Mouse (Mus musculus): Measurements from ENCODE around the gene Tgm2. TPM values are rescaled to one million over a fixed set of nuclear protein-coding genes. Genes with fewer than 3 reads are reported as not detected.
A peak's percentile ranks its signal among the peaks of the same experiment; 100 is the strongest.

Gene Tgm2
- polyA plus RNA-seq (2014; fragmentation: Nextera tagmentation; extraction: Ambion mirVana): 2.2 and 4.3 TPM in 2 replicates

DNA sequence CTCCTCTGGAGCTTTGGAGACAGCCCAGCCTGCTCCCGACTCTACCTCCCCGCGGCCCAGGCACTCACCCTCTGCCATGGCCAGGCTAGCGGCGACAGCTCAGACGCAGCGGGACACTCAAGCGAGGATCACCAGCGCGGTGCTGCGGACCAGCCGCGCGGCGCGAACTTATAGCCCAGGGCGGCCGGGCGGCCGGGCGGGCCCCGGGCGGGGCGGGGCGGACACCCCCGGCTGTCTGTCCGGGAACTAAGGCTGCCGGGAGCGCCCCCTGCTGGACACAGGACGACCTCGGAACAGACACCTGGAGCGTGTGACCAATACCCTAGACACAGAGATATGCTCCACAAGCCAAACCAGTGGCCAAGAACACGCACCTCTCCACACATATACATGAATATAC, at the start of gene Tgm2:
Gene Tgm2, minus strand, starts transcription at position 214 of the 400 bp plus-strand sequence.
- Histone ChIP-seq H3K4me3 (ENCODE audit: low read depth, low read length) (peak within 1 kb of the TSS; percentile 32), H3K9ac (replicated peaks; ENCODE audit: low read length) (peak within 1 kb of the TSS; percentile 50), H3K36me3 (replicated peaks; ENCODE audit: control insufficient read depth, insufficient read depth, low read depth, low read length) (no peaks in the 10 kb centered on the region), H3K4me1 (ENCODE audit: control insufficient read depth, insufficient read depth, low read length) (peaks cover 2% of the 10 kb centered on the region; the same call in 1 of the 2 replicates), H3K27ac (replicated peaks; ENCODE audit: low read depth, low read length) (no peak within 1 kb of the TSS), H3K9me3 (replicated peaks; ENCODE audit: control insufficient read depth, low read length) (no peaks in the 10 kb centered on the region), H3K4me2 (ENCODE audit: low read depth, low read length) (peak within 1 kb of the TSS; percentile 68), H3K27me3 (ENCODE audit: control insufficient read depth, insufficient read depth, low read length) (no peaks in the 10 kb centered on the region; the same call in none of the 2 replicates)
- DNase-seq (ENCODE audit: low spot score): peak; percentile 82
- peak; percentile 41; the same call in 1 of the 2 replicates for ATAC-seq (replicated peaks; ENCODE audit: insufficient number of reproducible peaks, low FRiP score, low TSS enrichment, low read depth)
- whole genome bisulfite sequencing: under 1% methylated on average over 33 of the region's 33 CpGs

DNA sequence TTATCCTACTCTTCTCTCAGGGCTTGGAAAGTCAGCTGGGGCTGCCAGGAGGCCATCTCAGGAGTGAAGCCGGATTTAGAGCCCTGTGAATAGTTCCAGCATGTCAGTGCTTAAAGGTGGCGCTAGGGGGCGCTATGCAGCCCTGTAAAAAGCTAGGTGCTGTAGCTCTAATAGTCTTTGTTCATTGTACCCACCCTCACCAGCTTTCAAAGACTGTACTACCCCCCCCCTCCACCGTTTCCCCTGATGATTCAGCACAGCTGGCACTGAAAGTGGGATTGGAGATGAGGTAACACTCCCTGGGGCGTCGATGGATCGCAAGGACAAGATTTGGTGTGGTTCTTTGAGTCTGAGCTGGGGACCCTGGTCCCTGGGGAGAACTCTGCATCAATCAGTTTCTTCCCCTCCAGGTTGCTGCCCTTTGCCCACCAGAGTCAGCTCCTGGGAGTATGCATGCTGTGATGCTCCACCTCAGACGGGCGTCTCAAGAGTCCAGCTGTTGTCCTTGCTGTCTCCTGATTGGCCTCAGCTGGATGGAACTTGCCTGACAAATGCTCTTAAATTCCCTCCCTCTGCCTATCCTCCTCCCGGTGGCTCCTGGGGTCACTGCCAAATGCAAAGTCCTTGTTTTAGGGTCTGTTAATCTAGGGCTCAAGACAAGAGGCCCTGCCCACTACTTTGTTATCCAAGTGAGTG, 48.9 kb upstream of the Tgm2 start:
- ATAC-seq (replicated peaks; ENCODE audit: insufficient number of reproducible peaks, low FRiP score, low TSS enrichment, low read depth): no peak
- Histone ChIP-seq H3K27ac (replicated peaks; ENCODE audit: low read depth, low read length) (no peak overlapping the region), H3K4me1 (ENCODE audit: control insufficient read depth, insufficient read depth, low read length) (no peaks in the 10 kb centered on the region), H3K36me3 (replicated peaks; ENCODE audit: control insufficient read depth, insufficient read depth, low read depth, low read length) (no peaks in the 10 kb centered on the region), H3K4me3 (ENCODE audit: low read depth, low read length) (no peak overlapping the region), H3K9me3 (replicated peaks; ENCODE audit: control insufficient read depth, low read length) (no peaks in the 10 kb centered on the region), H3K9ac (replicated peaks; ENCODE audit: low read length) (no peak overlapping the region), H3K27me3 (ENCODE audit: control insufficient read depth, insufficient read depth, low read length) (no peaks in the 10 kb centered on the region), H3K4me2 (ENCODE audit: low read depth, low read length) (no peak overlapping the region)
- peak; percentile 71 for DNase-seq (ENCODE audit: low spot score)
- 22% methylated on average over 10 of the region's 10 CpGs for WGBS

DNA sequence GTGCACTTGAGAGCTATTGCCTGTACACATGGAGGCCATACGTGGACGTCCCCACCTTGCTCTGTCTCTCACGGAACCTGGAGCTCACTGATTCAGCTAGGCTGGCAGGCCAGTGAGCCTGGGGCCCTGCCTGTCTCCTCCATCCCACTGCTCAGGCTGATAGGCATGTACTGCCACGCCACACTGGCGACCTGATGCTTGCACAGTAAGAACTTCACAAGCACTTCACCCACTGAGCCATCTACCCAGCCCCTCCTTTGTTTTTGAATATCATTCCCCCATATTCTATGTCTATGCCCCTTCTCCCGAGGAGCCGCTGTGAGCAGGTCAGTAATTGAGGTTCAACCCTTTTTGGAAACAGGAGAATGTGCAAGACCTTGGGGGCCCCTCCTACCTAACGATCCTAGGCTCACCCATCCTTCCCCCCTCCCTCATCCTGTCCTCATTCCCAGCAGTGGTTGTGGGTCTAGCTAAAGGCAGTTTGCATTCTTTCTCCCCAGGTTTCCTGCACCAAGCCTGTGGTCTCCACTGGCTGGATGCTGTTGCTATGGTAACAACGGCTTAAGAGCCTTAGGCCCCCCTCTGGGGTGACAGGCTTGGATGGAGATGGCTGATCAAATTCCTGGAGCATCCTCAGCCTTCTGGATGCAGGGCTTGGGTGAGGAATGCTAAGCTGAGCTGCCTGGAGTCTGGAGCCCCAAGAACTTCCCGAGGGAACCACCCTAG, 47.5 kb upstream of the Tgm2 start:
- no peaks in the 10 kb centered on the region for H3K36me3 ChIP-seq (replicated peaks; ENCODE audit: control insufficient read depth, insufficient read depth, low read depth, low read length)
- no peak overlapping the region for H3K9ac ChIP-seq (replicated peaks; ENCODE audit: low read length)
- no peaks in the 10 kb centered on the region for H3K27me3 ChIP-seq (ENCODE audit: control insufficient read depth, insufficient read depth, low read length)
- WGBS: 34% methylated on average over 10 of the region's 10 CpGs
- ATAC-seq (replicated peaks; ENCODE audit: insufficient number of reproducible peaks, low FRiP score, low TSS enrichment, low read depth): no peak
- no peak overlapping the region for H3K4me3 ChIP-seq (ENCODE audit: low read depth, low read length)
- peak; percentile 29 for DNase-seq (ENCODE audit: low spot score)
- H3K4me1 ChIP-seq (ENCODE audit: control insufficient read depth, insufficient read depth, low read length): no peaks in the 10 kb centered on the region
- H3K27ac ChIP-seq (replicated peaks; ENCODE audit: low read depth, low read length): no peak overlapping the region
- no peak overlapping the region for H3K4me2 ChIP-seq (ENCODE audit: low read depth, low read length)
- H3K9me3 ChIP-seq (replicated peaks; ENCODE audit: control insufficient read depth, low read length): no peaks in the 10 kb centered on the region

DNA sequence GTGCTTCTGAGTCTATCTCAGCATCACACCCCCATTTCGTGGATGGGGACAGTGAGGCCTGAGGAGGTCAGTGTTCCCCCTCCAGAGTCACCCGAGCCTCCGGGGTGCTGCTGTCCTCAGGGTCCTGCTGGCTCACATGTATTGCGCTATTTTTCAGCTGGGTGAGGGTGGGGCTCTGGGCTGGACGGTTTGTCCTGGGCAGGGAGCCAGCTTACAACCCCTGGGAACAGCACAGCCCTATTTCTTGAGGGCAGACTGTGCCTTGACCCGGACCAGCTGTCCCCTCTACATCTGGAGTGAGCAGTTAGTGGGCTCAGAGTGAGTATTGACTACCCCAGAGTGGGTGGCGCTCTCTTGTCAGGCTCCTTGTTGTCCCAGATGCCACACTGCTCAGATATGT, 44.9 kb upstream of the Tgm2 start:
- H3K27me3 ChIP-seq (ENCODE audit: control insufficient read depth, insufficient read depth, low read length): no peaks in the 10 kb centered on the region
- H3K4me1 ChIP-seq (ENCODE audit: control insufficient read depth, insufficient read depth, low read length): no peaks in the 10 kb centered on the region
- H3K36me3 ChIP-seq (replicated peaks; ENCODE audit: control insufficient read depth, insufficient read depth, low read depth, low read length): no peaks in the 10 kb centered on the region
- H3K9ac ChIP-seq (replicated peaks; ENCODE audit: low read length): no peak overlapping the region
- ATAC-seq (replicated peaks; ENCODE audit: insufficient number of reproducible peaks, low FRiP score, low TSS enrichment, low read depth) (no peak), DNase-seq (ENCODE audit: low spot score) (no peak)
- 66% methylated on average over 7 of the region's 7 CpGs for WGBS
- H3K4me3 ChIP-seq (ENCODE audit: low read depth, low read length): no peak overlapping the region
- H3K27ac ChIP-seq (replicated peaks; ENCODE audit: low read depth, low read length): no peak overlapping the region
- no peaks in the 10 kb centered on the region for H3K9me3 ChIP-seq (replicated peaks; ENCODE audit: control insufficient read depth, low read length)
- no peak overlapping the region for H3K4me2 ChIP-seq (ENCODE audit: low read depth, low read length)

DNA sequence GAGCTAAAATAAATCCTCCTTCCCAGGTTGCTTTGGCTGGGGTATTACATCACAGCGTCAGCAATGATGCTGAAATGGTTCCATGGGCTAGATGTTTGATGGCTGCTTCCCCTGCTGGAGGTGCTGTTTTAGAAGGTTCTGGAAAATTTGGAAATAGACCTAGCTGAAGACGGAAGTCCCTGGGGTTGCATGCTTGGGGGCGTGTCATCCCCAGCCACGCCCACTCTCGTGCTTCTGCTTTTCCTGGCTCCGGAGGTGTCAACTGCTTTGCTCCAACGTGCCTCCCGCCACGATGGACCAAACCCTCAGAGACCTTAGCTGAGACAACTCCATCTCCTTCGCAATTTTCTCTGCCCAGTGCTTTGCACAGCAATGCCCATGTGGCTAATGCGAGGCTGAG, 43.2 kb upstream of the Tgm2 start:
- Histone ChIP-seq H3K9me3 (replicated peaks; ENCODE audit: control insufficient read depth, low read length) (no peaks in the 10 kb centered on the region), H3K36me3 (replicated peaks; ENCODE audit: control insufficient read depth, insufficient read depth, low read depth, low read length) (no peaks in the 10 kb centered on the region), H3K4me2 (ENCODE audit: low read depth, low read length) (no peak overlapping the region), H3K4me3 (ENCODE audit: low read depth, low read length) (no peak overlapping the region), H3K27me3 (ENCODE audit: control insufficient read depth, insufficient read depth, low read length) (no peaks in the 10 kb centered on the region), H3K4me1 (ENCODE audit: control insufficient read depth, insufficient read depth, low read length) (no peaks in the 10 kb centered on the region), H3K27ac (replicated peaks; ENCODE audit: low read depth, low read length) (no peak overlapping the region), H3K9ac (replicated peaks; ENCODE audit: low read length) (no peak overlapping the region)
- DNase-seq (ENCODE audit: low spot score) (no peak), ATAC-seq (replicated peaks; ENCODE audit: insufficient number of reproducible peaks, low FRiP score, low TSS enrichment, low read depth) (no peak)
- WGBS: 79% methylated on average over 11 of the region's 11 CpGs

DNA sequence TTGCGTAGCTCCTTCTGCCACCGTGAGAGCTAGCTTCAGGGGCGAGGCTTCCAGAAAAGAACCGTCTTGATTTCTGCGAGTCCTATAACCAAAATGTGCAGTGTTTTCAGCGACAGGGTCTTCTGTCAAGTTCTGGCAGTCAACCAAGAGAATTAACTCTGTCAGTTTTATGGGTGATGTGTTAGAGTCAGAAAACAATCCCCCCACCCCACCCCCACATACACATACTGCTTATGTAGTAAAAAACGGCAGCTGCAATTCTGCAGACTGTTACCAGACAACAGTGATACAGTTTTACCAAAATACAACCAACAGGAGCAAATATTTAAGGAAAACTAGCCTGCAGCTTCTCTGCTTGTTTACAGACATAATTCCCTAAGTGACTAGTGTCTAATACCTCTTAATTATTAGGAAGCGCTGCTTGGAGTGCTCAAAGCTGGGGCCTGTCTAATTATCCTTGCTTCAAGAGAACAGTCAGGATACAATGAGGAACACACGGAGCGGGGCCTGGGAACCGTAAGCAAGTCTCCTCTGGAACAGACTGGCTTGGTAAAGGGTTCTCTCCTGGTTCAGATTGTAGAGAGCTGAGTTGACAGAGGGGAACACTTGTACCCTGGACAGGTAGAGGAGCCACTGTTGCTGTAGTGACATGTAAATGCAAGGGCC, 40.1 kb upstream of the Tgm2 start:
- Histone ChIP-seq H3K4me2 (ENCODE audit: low read depth, low read length) (no peak overlapping the region), H3K4me1 (ENCODE audit: control insufficient read depth, insufficient read depth, low read length) (no peaks in the 10 kb centered on the region), H3K9ac (replicated peaks; ENCODE audit: low read length) (no peak overlapping the region), H3K4me3 (ENCODE audit: low read depth, low read length) (no peak overlapping the region), H3K27me3 (ENCODE audit: control insufficient read depth, insufficient read depth, low read length) (no peaks in the 10 kb centered on the region), H3K27ac (replicated peaks; ENCODE audit: low read depth, low read length) (no peak overlapping the region), H3K36me3 (replicated peaks; ENCODE audit: control insufficient read depth, insufficient read depth, low read depth, low read length) (no peaks in the 10 kb centered on the region), H3K9me3 (replicated peaks; ENCODE audit: control insufficient read depth, low read length) (no peaks in the 10 kb centered on the region)
- 73% methylated on average over 11 of the region's 11 CpGs for WGBS
- DNase-seq (ENCODE audit: low spot score) (no peak), ATAC-seq (replicated peaks; ENCODE audit: insufficient number of reproducible peaks, low FRiP score, low TSS enrichment, low read depth) (no peak)

DNA sequence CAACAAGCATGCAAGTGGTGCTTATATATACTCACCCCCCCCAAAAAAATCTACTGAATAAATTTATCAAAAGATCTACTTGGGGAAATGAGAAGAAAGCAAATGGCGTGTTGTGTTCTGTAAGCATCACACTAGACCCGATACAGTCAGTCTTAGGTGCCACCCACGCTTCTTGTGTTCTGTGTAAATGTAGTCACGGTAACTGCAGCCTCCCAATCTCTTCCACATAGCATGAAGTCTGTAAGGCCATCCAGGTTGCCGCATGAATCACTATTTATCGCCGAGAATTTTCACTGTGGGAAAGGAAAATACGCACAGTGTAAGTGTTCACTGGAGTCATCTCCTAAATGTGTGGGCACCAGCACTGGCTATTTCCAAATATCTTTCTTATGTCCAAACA, 37.0 kb upstream of the Tgm2 start:
- H3K27me3 ChIP-seq (ENCODE audit: control insufficient read depth, insufficient read depth, low read length): no peaks in the 10 kb centered on the region
- WGBS: 89% methylated on average over 8 of the region's 8 CpGs
- no peak overlapping the region for H3K4me3 ChIP-seq (ENCODE audit: low read depth, low read length)
- peaks cover 2% of the 10 kb centered on the region; the same call in 1 of the 2 replicates for H3K4me1 ChIP-seq (ENCODE audit: control insufficient read depth, insufficient read depth, low read length)
- no peak overlapping the region for H3K9ac ChIP-seq (replicated peaks; ENCODE audit: low read length)
- H3K4me2 ChIP-seq (ENCODE audit: low read depth, low read length): no peak overlapping the region
- no peak overlapping the region for H3K27ac ChIP-seq (replicated peaks; ENCODE audit: low read depth, low read length)
- no peak for ATAC-seq (replicated peaks; ENCODE audit: insufficient number of reproducible peaks, low FRiP score, low TSS enrichment, low read depth)
- H3K36me3 ChIP-seq (replicated peaks; ENCODE audit: control insufficient read depth, insufficient read depth, low read depth, low read length): no peaks in the 10 kb centered on the region
- DNase-seq (ENCODE audit: low spot score): no peak
- no peaks in the 10 kb centered on the region for H3K9me3 ChIP-seq (replicated peaks; ENCODE audit: control insufficient read depth, low read length)

DNA sequence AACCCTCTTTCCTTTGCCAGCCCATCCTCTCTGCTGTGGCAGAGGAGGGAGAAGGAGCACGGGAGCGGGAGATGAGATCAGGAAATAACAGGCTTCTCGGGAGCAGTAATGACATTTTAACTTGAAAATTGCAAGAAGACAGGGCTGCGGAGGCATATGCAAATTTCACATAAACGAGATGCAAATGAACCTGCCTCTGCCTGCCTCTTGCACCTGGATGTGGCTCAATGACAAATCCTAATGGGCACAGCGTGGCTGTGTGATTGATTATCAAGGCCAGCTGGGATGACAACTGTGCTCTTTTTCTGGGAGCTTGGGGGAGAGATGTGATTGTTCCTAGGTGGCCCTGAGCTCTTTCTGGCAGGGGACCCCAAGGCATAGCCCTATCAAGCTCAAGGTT, 35.7 kb upstream of the Tgm2 start:
- H3K4me3 ChIP-seq (ENCODE audit: low read depth, low read length): no peak overlapping the region
- no peak for DNase-seq (ENCODE audit: low spot score)
- H3K27ac ChIP-seq (replicated peaks; ENCODE audit: low read depth, low read length): no peak overlapping the region
- H3K9ac ChIP-seq (replicated peaks; ENCODE audit: low read length): no peak overlapping the region
- no peaks in the 10 kb centered on the region for H3K36me3 ChIP-seq (replicated peaks; ENCODE audit: control insufficient read depth, insufficient read depth, low read depth, low read length)
- no peak for ATAC-seq (replicated peaks; ENCODE audit: insufficient number of reproducible peaks, low FRiP score, low TSS enrichment, low read depth)
- WGBS: 56% methylated on average over 6 of the region's 6 CpGs
- no peak overlapping the region for H3K4me2 ChIP-seq (ENCODE audit: low read depth, low read length)
- no peaks in the 10 kb centered on the region for H3K9me3 ChIP-seq (replicated peaks; ENCODE audit: control insufficient read depth, low read length)
- H3K27me3 ChIP-seq (ENCODE audit: control insufficient read depth, insufficient read depth, low read length): no peaks in the 10 kb centered on the region
- peaks cover 2% of the 10 kb centered on the region; the same call in 1 of the 2 replicates for H3K4me1 ChIP-seq (ENCODE audit: control insufficient read depth, insufficient read depth, low read length)

Measured in embryonic facial prominence, embryonic 11.5 days (tissue).